Mouse (Mus musculus) heart, embryonic 11.5 days (tissue): ENCODE measurements around the gene Frat1. TPM values are rescaled to one million over a fixed set of nuclear protein-coding genes. Genes with fewer than 3 reads are reported as not detected.
"Not testable (repeated sequence)": the region's sequence is repeated elsewhere in the genome, so short reads cannot be mapped to it uniquely, and the experiment has no call there.

Source experiments
- ATAC-seq: fragments of 200-750 bp; cut with Nextera tagmentation; replicated peaks from 2 replicates; pipeline ENCODE4 v1.8.0; 2017; ENCODE audit warnings: moderate library complexity; ENCODE audit not compliant: insufficient number of reproducible peaks, low FRiP score, low TSS enrichment
- H3K27ac ChIP-seq: fragments of 300-500 bp; sonication (generic); 2 replicates; pipeline ENCODE4 v1.5.1; 2014; ENCODE audit warnings: mild to moderate bottlenecking, low read depth, low read length
- H3K27me3 ChIP-seq: fragments of 300-500 bp; sonication (generic); 2 replicates; pipeline ENCODE4 v1.6.1; 2014; ENCODE audit warnings: mild to moderate bottlenecking, low read length, mixed read lengths; ENCODE audit not compliant: control insufficient read depth, insufficient read depth
- H3K36me3 ChIP-seq: fragments of 300-500 bp; sonication (generic); 2 replicates; pipeline ENCODE4 v1.6.1; 2014; ENCODE audit warnings: mild to moderate bottlenecking, low read length, moderate library complexity, mixed read lengths; ENCODE audit not compliant: control insufficient read depth, insufficient read depth
- H3K4me1 ChIP-seq: fragments of 300-500 bp; sonication (generic); 2 replicates; pipeline ENCODE4 v1.6.1; 2014; ENCODE audit warnings: low read length; ENCODE audit not compliant: control insufficient read depth, insufficient read depth
- H3K4me2 ChIP-seq: fragments of 300-500 bp; sonication (generic); 2 replicates; pipeline ENCODE4 v1.6.1; 2014; ENCODE audit warnings: mild to moderate bottlenecking, moderate library complexity
- H3K4me3 ChIP-seq: fragments of 300-500 bp; sonication (generic); 2 replicates; pipeline ENCODE4 v1.5.1; 2014; ENCODE audit warnings: low read depth, low read length
- H3K9ac ChIP-seq: fragments of 300-500 bp; sonication (generic); 2 replicates; pipeline ENCODE4 v1.6.1; 2014; ENCODE audit warnings: mild to moderate bottlenecking, low read depth, low read length, moderate library complexity
- H3K9me3 ChIP-seq: fragments of 300-500 bp; sonication (generic); replicated peaks from 2 replicates; pipeline ENCODE4 v1.6.1; 2016; ENCODE audit warnings: low read length; ENCODE audit not compliant: control insufficient read depth
- WGBS: fragments of 180-500 bp; shearing (Covaris S2); extraction: QIAGEN DNeasy Blood & Tissue Kit; methylation state at CpG from one replicate; pipeline ENCODE4 v1.1.7; 2014; ENCODE audit not compliant: insufficient replicate concordance; 5-methylcytosine and 5-hydroxymethylcytosine counted together
- polyA plus RNA-seq: library from polyadenylated mRNA; unstranded; fragments of >200 nt; fragmentation: Nextera tagmentation; extraction: Ambion mirVana; gene quantifications from 2 replicates; pipeline ENCODE4 v1.2.1, GENCODE M21; 2014

Frat1 gene
- polyA plus RNA-seq, 1 experiment from 2014 or later, result 3.6 TPM

DNA sequence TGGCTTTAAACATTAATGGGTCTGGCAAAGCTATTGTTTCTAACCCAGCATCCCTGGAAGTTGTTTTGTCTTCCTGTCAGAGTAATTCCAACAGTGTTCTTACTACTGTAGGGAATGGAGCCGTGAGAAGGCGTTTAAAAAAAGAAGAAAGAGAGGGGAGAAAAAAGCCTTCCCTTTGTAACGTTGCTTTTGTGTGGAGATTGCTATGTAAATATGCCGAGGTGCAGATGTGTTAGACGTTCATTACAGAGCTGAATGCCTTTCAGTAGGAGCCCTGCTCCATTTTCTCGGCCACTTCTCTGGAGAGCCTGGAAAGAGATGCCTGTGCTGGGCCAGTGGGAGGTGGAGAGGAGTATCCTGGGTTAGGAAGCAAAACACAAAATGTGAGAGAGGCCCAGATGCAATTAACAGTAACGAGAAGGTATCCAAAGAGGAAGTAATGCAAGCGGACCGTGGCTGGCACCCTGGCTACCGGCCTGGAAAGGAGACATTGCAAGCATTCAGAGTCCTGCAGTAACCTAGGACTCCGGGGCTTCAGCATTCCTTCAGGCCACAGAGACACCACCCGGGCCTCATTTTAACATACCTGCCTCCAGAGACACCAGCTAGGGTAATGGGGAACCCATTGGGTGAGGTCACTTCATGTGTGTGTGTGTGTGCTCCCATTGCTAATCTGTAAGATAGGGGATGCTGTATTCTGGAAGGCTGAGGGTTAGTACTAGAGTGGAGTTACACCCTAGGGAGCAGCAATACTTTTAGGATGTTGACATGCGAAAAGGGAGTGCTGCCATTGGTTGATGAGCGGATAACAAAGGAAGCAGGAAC is 21.2 kb downstream of the Frat1 start:
- Histone ChIP-seq H3K4me2 (peak overlapping the region; percentile 20; the same call in 1 of the 2 replicates), H3K9ac (no peak overlapping the region), H3K36me3 (no peaks in the 10 kb centered on the region), H3K27ac (no peak overlapping the region), H3K4me3 (no peak overlapping the region), H3K9me3 (no peaks in the 10 kb centered on the region), H3K4me1 (peaks cover 6% of the 10 kb centered on the region), H3K27me3 (no peaks in the 10 kb centered on the region)
- no peak for ATAC-seq
- WGBS, result 34% methylated on average over 14 of the region's 14 CpGs

DNA sequence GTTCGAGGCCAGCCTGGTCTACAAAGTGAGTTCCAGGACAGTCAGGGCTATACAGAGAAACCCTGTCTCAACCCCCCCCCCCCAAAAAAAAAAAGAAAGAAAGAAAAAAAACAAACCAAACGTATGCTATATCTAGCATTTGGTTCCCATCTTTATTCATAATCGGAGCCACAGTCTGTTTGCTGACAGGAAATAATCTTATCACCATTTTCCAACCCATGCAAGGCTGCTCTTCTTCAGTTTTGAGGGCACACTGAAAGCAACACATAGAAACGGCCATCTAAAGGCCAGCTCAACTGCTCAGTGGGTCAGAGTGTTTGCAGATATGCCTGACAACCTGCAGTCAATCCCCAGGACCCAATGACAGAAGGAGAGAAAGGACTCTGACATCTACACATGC is 22.7 kb downstream of the Frat1 start:
- WGBS, result 65% methylated on average over 4 of the region's 4 CpGs
- H3K9me3 ChIP-seq, result no peaks in the 10 kb centered on the region
- no peaks in the 10 kb centered on the region for H3K36me3 ChIP-seq
- no peak for ATAC-seq
- no peak overlapping the region for H3K4me2 ChIP-seq
- no peak overlapping the region for H3K4me3 ChIP-seq
- H3K27ac ChIP-seq, result no peak overlapping the region
- H3K4me1 ChIP-seq, result peaks cover 2% of the 10 kb centered on the region; the same call in 1 of the 2 replicates
- no peak overlapping the region for H3K9ac ChIP-seq
- H3K27me3 ChIP-seq, result no peaks in the 10 kb centered on the region

- 65% methylated on average over 5 of the region's 5 CpGs for WGBS
- no peak for ATAC-seq
- Histone ChIP-seq H3K27ac (no peak overlapping the region), H3K9ac (no peak overlapping the region), H3K4me1 (peaks cover 7% of the 10 kb centered on the region; the same call in 1 of the 2 replicates), H3K36me3 (peaks cover 2% of the 10 kb centered on the region), H3K27me3 (no peaks in the 10 kb centered on the region), H3K9me3 (no peaks in the 10 kb centered on the region), H3K4me2 (no peak overlapping the region), H3K4me3 (no peak overlapping the region)
These were observed 27.5 kb downstream of the Frat1 start for GRCm38 (mm10) chr19:41857086-41857762.

DNA sequence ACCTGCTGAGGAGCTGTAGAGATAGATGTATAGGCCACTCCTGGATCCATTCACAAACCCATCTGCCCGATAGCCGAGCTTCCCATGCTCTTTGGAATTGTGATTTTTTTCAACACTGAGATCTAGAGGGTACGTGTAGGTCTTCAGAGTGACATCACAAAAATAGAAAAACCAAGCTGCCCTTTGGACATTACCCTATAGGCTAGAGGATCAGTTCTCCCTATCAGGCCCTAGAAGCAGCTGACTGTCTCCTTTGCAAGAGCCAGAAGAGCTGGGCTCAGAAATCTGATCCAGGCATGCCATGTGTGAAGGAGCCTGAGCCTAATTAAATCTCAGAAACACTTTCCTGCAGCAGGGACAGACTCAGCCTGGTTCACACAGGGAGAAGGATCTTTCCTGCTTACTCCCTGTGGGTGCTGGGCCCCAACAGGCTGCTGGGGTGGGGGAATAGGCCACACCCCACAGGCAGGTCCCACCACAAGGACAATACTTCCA is 28.1 kb downstream of the Frat1 start:
- peaks cover 7% of the 10 kb centered on the region; the same call in 1 of the 2 replicates for H3K4me1 ChIP-seq
- H3K4me2 ChIP-seq, result no peak overlapping the region
- H3K9me3 ChIP-seq, result no peaks in the 10 kb centered on the region
- no peaks in the 10 kb centered on the region for H3K27me3 ChIP-seq
- 58% methylated on average over 3 of the region's 3 CpGs for WGBS
- ATAC-seq, result no peak
- H3K4me3 ChIP-seq, result no peak overlapping the region
- peaks cover 2% of the 10 kb centered on the region for H3K36me3 ChIP-seq
- H3K9ac ChIP-seq, result no peak overlapping the region
- H3K27ac ChIP-seq, result no peak overlapping the region

DNA sequence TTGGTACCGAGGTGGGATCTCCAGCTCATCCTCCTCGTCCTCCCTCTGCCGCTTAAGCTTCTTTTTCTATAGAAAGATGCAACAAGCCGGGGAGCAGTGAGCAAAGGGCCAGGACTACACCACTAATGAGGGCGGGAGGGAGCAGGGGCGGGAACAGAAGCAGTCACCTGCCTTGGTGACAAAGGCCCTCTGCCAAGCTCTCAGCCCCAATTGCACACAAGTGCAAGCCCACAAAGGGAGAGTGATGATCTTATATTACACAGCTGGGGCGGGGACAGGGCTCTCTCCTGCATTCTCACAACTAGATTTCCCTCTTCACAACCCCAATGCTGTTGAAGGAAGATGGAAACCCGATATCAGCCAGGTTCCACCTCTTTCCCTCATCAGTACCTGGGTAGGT is 36.9 kb downstream of the Frat1 start:
- Histone ChIP-seq H3K4me2 (no peak overlapping the region), H3K9me3 (no peaks in the 10 kb centered on the region), H3K36me3 (peaks cover 14% of the 10 kb centered on the region), H3K4me3 (no peak overlapping the region), H3K9ac (no peak overlapping the region), H3K4me1 (no peaks in the 10 kb centered on the region), H3K27ac (no peak overlapping the region), H3K27me3 (no peaks in the 10 kb centered on the region)
- WGBS, result 82% methylated on average over 8 of the region's 8 CpGs
- no peak for ATAC-seq

DNA sequence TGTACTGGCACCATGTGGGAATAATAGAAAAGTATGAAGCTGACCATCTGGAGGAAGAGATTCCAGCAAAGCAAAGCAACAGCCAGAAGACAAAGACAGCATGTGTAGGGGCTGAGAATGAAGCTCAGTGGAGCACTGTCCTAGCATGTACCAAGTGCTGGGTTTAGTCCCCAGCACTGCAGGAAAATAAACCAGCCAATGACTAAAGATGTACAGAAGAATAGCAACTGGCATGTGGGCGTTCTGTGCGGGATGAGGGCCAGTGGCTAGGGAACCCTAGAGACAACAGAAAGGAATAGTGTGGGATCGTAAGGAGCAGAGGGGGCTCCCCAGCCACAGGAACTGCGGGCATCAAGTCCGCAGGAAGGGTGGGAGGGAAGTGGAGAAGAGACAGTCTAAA is 39.5 kb downstream of the Frat1 start:
- Histone ChIP-seq H3K4me1 (0 out of 2 replicates have a peak, but pooled peaks cover 3% of the 10 kb centered on the region), H3K36me3 (peaks cover 11% of the 10 kb centered on the region), H3K4me3 (no peak overlapping the region), H3K4me2 (no peak overlapping the region), H3K27ac (no peak overlapping the region), H3K27me3 (no peaks in the 10 kb centered on the region), H3K9me3 (no peaks in the 10 kb centered on the region), H3K9ac (no peak overlapping the region)
- 92% methylated on average over 5 of the region's 5 CpGs for WGBS
- no peak for ATAC-seq

GRCm38 (mm10) chr19:41869946-41870345 is 40.2 kb downstream of the Frat1 start:
- H3K27me3 ChIP-seq, H3K9ac ChIP-seq, H3K4me1 ChIP-seq, H3K4me2 ChIP-seq, H3K9me3 ChIP-seq, ATAC-seq, H3K27ac ChIP-seq, H3K4me3 ChIP-seq, H3K36me3 ChIP-seq: not testable (repeated sequence)
- 92% methylated on average over 5 of the region's 5 CpGs for WGBS

- Histone ChIP-seq H3K9ac (no peak overlapping the region), H3K27ac (no peak overlapping the region), H3K4me1 (0 out of 2 replicates have a peak, but pooled peaks cover 3% of the 10 kb centered on the region), H3K4me2 (no peak overlapping the region), H3K27me3 (no peaks in the 10 kb centered on the region), H3K4me3 (no peak overlapping the region), H3K9me3 (no peaks in the 10 kb centered on the region), H3K36me3 (peaks cover 10% of the 10 kb centered on the region)
- 81% methylated on average over 2 of the region's 2 CpGs for WGBS
- no peak for ATAC-seq
These were observed 42.5 kb downstream of the Frat1 start for GRCm38 (mm10) chr19:41872285-41872684.
